14 mouse cellular contexts compared by ENCODE assay signal in the genomic region with DNA sequence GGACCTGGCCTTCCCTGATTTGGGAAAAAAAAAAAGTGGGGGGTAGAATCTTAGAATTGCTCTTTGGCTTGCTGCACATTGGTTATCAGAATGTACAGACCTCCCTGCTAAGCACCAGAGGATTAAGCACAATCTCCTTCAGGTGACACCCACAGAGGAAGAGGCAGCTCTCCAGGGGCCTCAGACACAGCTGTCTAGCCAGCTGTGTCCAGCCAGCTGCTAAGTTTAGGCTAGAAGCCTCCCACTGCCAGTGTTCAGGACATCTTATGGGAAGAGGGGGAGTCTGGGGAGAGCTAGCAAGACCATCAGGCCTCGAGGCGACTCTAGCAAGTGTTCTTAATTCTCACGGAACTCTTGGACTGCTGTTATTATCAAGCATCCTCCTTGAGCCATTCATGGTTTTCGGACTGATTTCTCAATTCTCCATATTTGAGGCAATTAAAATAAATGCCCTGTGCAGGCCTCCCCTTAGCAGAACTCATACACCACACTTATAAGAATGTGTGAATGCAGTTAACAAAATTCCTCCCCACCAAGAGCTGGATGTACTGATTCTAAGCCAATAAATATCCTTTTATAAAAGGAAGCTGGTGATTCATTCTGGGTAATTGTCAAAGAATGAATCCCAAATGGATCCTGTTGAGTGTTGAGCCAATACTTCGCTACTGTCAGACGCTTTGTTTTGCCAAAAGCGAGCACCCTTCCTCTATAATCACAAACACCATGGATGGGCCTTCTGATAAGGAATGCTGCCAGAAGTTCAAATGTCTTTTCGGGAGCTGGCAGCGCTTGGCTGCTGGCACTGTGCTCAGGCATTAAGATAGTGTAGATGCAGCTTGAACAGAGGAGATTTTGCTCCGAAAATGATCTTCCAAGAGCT.
DNase-seq lines count a peak whose midpoint lies in the region; ATAC-seq lines count a peak whose summit lies in the region.
"Had no signal": no experiment of that assay in that cellular context is flagged by ENCODE, and none has a peak within 500 bp of the region (broad histone marks: within the 10 kb centered on the region; RNA-seq: fewer than 3 reads in every experiment).

No protein-coding gene starts in this region.

- no peak overlapping the region for H3K9ac ChIP-seq in midbrain, embryonic 16.5 days (ENCODE audit: low read depth, low read length)
- H3K9ac ChIP-seq in midbrain, embryonic 13.5 days (replicated peaks), result no peak overlapping the region
- H3K9ac ChIP-seq: liver, embryonic 12.5 days had no signal

- H3K4me1 ChIP-seq in midbrain, embryonic 16.5 days (ENCODE audit: control insufficient read depth, insufficient read depth, low read length), result peaks cover 6% of the 10 kb centered on the region; the same call in 1 of the 2 replicates
- peaks cover 7% of the 10 kb centered on the region for H3K4me1 ChIP-seq in midbrain, embryonic 13.5 days (replicated peaks)

- peak; percentile 8 for DNase-seq in gastrocnemius, adult 18-20 months (ENCODE audit: low spot score)
- no peak for DNase-seq in gastrocnemius, postnatal 4 days (ENCODE audit: low spot score in 2 of 2)
- peak; percentile 45 to 56 for DNase-seq in heart, postnatal 10 days
- no peak for DNase-seq in cerebellum, postnatal 14 days
- DNase-seq: cerebellum, postnatal 36 days; kidney, postnatal 14 days; thymus, postnatal 14 days had no signal

- H3K27ac ChIP-seq in midbrain, embryonic 16.5 days (ENCODE audit: low read length), result peak overlapping the region; percentile 23; the same call in 1 of the 2 replicates
- no peak overlapping the region for H3K27ac ChIP-seq in midbrain, embryonic 13.5 days
- H3K27ac ChIP-seq: hindbrain, postnatal 0 days; liver, embryonic 12.5 days; midbrain, embryonic 10.5 days had no signal

- WGBS in midbrain, embryonic 16.5 days, result 77% methylated on average over 10 of the region's 10 CpGs
- WGBS in midbrain, embryonic 13.5 days, result 85% methylated on average over 10 of the region's 10 CpGs

- intact Hi-C loops in heart, postnatal 10 days (cut with DNase I), result no loop called here

- no peak for ATAC-seq in midbrain, embryonic 16.5 days
- no peak for ATAC-seq in midbrain, embryonic 13.5 days
- peak; percentile 29 for ATAC-seq in megakaryocyte-erythroid progenitor cell, adult 5-6 weeks (replicated peaks; ENCODE audit: low FRiP score, low TSS enrichment, poor library complexity, severe bottlenecking)
- no peak for ATAC-seq in erythroid progenitor cell, adult 5-6 weeks (replicated peaks; ENCODE audit: low FRiP score, poor library complexity, severe bottlenecking)
- ATAC-seq: hindbrain, postnatal 0 days; liver, embryonic 12.5 days had no signal

- no peaks in the 10 kb centered on the region for H3K9me3 ChIP-seq in midbrain, embryonic 16.5 days (replicated peaks; ENCODE audit: control insufficient read depth, low read length, poor library complexity, severe bottlenecking)
- no peaks in the 10 kb centered on the region for H3K9me3 ChIP-seq in midbrain, embryonic 13.5 days
- H3K9me3 ChIP-seq: liver, embryonic 12.5 days; midbrain, embryonic 10.5 days had no signal

- H3K4me2 ChIP-seq in midbrain, embryonic 16.5 days (ENCODE audit: low read length), result no peak overlapping the region
- H3K4me2 ChIP-seq in midbrain, embryonic 13.5 days (replicated peaks), result no peak overlapping the region
- H3K4me2 ChIP-seq: liver, embryonic 12.5 days had no signal

- no peaks in the 10 kb centered on the region for H3K27me3 ChIP-seq in midbrain, embryonic 16.5 days (ENCODE audit: control insufficient read depth, insufficient read depth, low read depth, low read length)
- no peaks in the 10 kb centered on the region for H3K27me3 ChIP-seq in midbrain, embryonic 13.5 days
- H3K27me3 ChIP-seq: liver, embryonic 12.5 days had no signal

- H3K4me3 ChIP-seq in midbrain, embryonic 16.5 days (ENCODE audit: low read depth, low read length), result no peak overlapping the region
- no peak overlapping the region for H3K4me3 ChIP-seq in midbrain, embryonic 13.5 days (replicated peaks)
- H3K4me3 ChIP-seq: liver, embryonic 12.5 days; midbrain, embryonic 10.5 days had no signal

- peaks cover 3% of the 10 kb centered on the region; the same call in 1 of the 2 replicates for H3K36me3 ChIP-seq in midbrain, embryonic 16.5 days (ENCODE audit: control insufficient read depth, insufficient read depth, low read length)
- H3K36me3 ChIP-seq in midbrain, embryonic 13.5 days, result peaks cover 12% of the 10 kb centered on the region
- H3K36me3 ChIP-seq: liver, embryonic 12.5 days had no signal

Comparison
In these comparisons a context has a peak if more than half of its experiments do, and no peak if none do; other contexts are left out.
1. DNase-seq: peak in gastrocnemius, adult 18-20 months (single experiment) and heart, postnatal 10 days (2 of 2); none in gastrocnemius, postnatal 4 days (0 of 2) and cerebellum, postnatal 14 days (0 of 2).